Mouse (Mus musculus): Measurements from ENCODE around the gene Fbxw25. TPM values are rescaled to one million over a fixed set of nuclear protein-coding genes. Genes with fewer than 3 reads are reported as not detected.
"Not testable (repeated sequence)": the region's sequence is repeated elsewhere in the genome, so short reads cannot be mapped to it uniquely, and the experiment has no call there.

Gene Fbxw25
- polyA plus RNA-seq (2015; fragmentation: Nextera tagmentation; extraction: Ambion mirVana), result not detected in 2 replicates

GRCm38 (mm10) chr9:109664552-109664951 is at the start of gene Fbxw25:
Fbxw25 (minus strand) TSS chr9:109664652.
- H3K9me3 ChIP-seq (replicated peaks); H3K4me2 ChIP-seq; H3K27ac ChIP-seq (replicated peaks); H3K9ac ChIP-seq (replicated peaks); ATAC-seq (ENCODE audit: low FRiP score); H3K27me3 ChIP-seq (replicated peaks); H3K4me1 ChIP-seq; H3K36me3 ChIP-seq; H3K4me3 ChIP-seq (replicated peaks): not testable (repeated sequence)
- WGBS, result 81% methylated on average over 2 of the region's 2 CpGs

GRCm38 (mm10) chr9:109702600-109702999 is 38.1 kb upstream of the Fbxw25 start, which contains the start of gene Fbxw18:
Fbxw18 (minus strand) TSS chr9:109702700.
- H3K9me3 ChIP-seq (replicated peaks); H3K4me2 ChIP-seq; H3K9ac ChIP-seq (replicated peaks); H3K36me3 ChIP-seq; H3K4me3 ChIP-seq (replicated peaks); H3K27me3 ChIP-seq (replicated peaks); ATAC-seq (ENCODE audit: low FRiP score); H3K27ac ChIP-seq (replicated peaks); H3K4me1 ChIP-seq: not testable (repeated sequence)
- WGBS, result 84% methylated on average over 4 of the region's 4 CpGs

DNA sequence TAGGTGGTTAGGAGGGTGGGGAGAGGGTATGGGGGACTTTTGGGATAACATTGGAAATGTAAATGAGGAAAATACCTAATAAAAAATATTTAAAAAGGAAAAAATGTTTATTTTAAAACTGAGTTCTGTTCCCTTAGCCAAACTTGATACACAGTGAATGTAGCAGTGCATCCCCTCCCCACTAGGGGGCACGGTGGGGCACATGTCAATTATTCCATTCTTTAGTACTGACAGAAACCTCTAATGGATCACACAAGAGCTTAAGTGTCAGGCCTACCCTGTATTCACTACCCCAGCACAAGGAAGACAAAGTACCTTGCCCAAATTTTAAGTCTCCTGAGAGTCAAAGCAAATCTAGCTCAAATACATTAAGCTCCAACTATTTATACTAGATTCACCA is 20.8 kb upstream of the Fbxw25 start:
- H3K36me3 ChIP-seq, result no peaks in the 10 kb centered on the region
- no peaks in the 10 kb centered on the region for H3K4me1 ChIP-seq
- H3K27ac ChIP-seq (replicated peaks), result no peak overlapping the region
- no peak overlapping the region for H3K4me2 ChIP-seq
- no peak overlapping the region for H3K4me3 ChIP-seq (replicated peaks)
- H3K9me3 ChIP-seq (replicated peaks), result no peaks in the 10 kb centered on the region
- no peak overlapping the region for H3K9ac ChIP-seq (replicated peaks)
- H3K27me3 ChIP-seq (replicated peaks), result no peaks in the 10 kb centered on the region
- WGBS, result 10% methylated on average over 1 of the region's 1 CpGs
- no peak for ATAC-seq (ENCODE audit: low FRiP score)

DNA sequence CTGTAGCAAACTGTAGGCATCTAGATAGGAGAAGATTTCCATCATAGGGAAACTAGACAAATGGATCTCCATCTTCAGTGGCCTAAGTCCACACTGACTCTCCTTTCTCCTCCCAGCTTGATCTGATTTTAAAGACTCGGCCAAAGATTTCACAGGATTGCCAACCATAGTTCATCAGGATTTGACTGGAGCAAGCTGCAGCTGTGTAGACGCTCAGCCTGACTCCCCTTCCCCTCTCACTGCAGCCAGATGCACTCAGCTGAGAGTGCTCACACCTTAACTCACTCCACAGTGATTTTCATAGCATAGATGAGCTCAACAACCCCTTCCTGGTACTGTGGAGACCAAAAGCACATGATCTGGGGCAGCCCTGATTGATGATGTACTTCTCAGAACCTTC is 38.5 kb downstream of the Fbxw25 start, which contains the start of gene Fbxw24:
TSS of gene Fbxw24 (minus strand) at position 101 of the 400 bp plus-strand sequence.
- not testable (repeated sequence) for H3K36me3 ChIP-seq; H3K27ac ChIP-seq (replicated peaks); H3K27me3 ChIP-seq (replicated peaks); H3K9me3 ChIP-seq (replicated peaks); H3K4me3 ChIP-seq (replicated peaks); ATAC-seq (ENCODE audit: low FRiP score); H3K4me1 ChIP-seq; H3K9ac ChIP-seq (replicated peaks); H3K4me2 ChIP-seq
- 85% methylated on average over 2 of the region's 2 CpGs for WGBS

DNA sequence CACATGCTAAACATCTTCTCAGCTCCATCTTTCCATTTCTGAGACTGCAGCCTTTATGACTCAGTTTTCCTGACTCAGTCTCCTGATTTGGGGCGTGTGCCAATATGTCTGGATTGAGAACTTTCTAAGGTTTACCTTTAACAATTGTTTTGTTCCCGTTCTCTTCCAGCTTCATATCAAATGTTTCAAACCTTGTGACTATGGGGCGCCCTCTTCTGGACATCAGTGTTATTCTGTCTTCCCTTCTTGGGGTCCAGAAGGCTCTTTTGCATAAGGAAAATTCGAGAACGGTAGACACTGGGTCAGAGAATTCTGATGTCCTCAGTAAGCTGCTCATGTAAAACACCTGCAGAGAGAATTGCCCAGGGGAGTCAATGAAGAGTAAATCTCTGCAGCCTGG is 57.6 kb downstream of the Fbxw25 start:
- not testable (repeated sequence) for H3K4me3 ChIP-seq (replicated peaks); H3K9me3 ChIP-seq (replicated peaks); H3K27me3 ChIP-seq (replicated peaks); H3K4me1 ChIP-seq; ATAC-seq (ENCODE audit: low FRiP score); H3K27ac ChIP-seq (replicated peaks); H3K9ac ChIP-seq (replicated peaks); H3K36me3 ChIP-seq; H3K4me2 ChIP-seq
- 36% methylated on average over 5 of the region's 5 CpGs for WGBS

- H3K36me3 ChIP-seq; H3K27me3 ChIP-seq (replicated peaks); ATAC-seq (ENCODE audit: low FRiP score); H3K9ac ChIP-seq (replicated peaks); H3K9me3 ChIP-seq (replicated peaks); H3K4me1 ChIP-seq; H3K4me2 ChIP-seq; H3K27ac ChIP-seq (replicated peaks); H3K4me3 ChIP-seq (replicated peaks): not testable (repeated sequence)
- 64% methylated on average over 2 of the region's 2 CpGs for WGBS
Observed at GRCm38 (mm10) chr9:109602128-109602527, 62.3 kb downstream of the Fbxw25 start.

DNA sequence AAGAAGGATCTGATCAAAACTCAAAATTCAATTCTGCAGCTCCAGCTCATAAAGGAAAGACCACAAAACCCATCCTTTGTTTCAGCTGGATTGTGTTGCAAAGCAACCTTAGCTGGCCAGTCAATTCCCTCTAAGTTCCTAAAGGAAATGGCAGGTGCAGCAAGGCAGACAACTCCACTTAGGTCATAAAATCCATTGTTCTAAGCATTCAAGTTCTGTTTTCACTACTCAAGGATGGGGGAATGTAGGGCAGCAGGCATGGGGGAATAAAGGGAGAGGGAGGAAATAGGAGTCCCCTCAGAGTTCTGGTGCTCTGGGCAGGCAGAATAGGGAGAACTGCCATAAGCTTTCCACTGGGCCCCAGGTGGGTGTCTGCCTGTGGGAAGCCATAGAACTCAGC is 67.2 kb downstream of the Fbxw25 start:
- Histone ChIP-seq H3K36me3 (no peaks in the 10 kb centered on the region), H3K4me1 (no peaks in the 10 kb centered on the region), H3K9ac (replicated peaks) (no peak overlapping the region), H3K4me2 (no peak overlapping the region), H3K27me3 (replicated peaks) (no peaks in the 10 kb centered on the region), H3K27ac (replicated peaks) (no peak overlapping the region), H3K4me3 (replicated peaks) (no peak overlapping the region), H3K9me3 (replicated peaks) (no peaks in the 10 kb centered on the region)
- ATAC-seq (ENCODE audit: low FRiP score), result no peak

Other genes with a start within 250 kb of the Fbxw25 start
- not detected in 2 replicates for gene Fbxw16, start 215.5 kb downstream of the Fbxw25 start, polyA plus RNA-seq (2015; fragmentation: Nextera tagmentation; extraction: Ambion mirVana)
- not detected in 2 replicates for gene Fbxw19, start 168.8 kb downstream of the Fbxw25 start, polyA plus RNA-seq (2015; fragmentation: Nextera tagmentation; extraction: Ambion mirVana)
- gene Fbxw15, start 96.4 kb downstream of the Fbxw25 start, polyA plus RNA-seq (2015; fragmentation: Nextera tagmentation; extraction: Ambion mirVana), result not detected in 2 replicates
- gene Fbxw24, start 38.6 kb downstream of the Fbxw25 start, polyA plus RNA-seq (2015; fragmentation: Nextera tagmentation; extraction: Ambion mirVana), result not detected in 2 replicates
- gene Fbxw18, start 38.0 kb upstream of the Fbxw25 start, polyA plus RNA-seq (2015; fragmentation: Nextera tagmentation; extraction: Ambion mirVana), result not detected in 2 replicates
- gene Fbxw26, start 81.4 kb upstream of the Fbxw25 start, polyA plus RNA-seq (2015; fragmentation: Nextera tagmentation; extraction: Ambion mirVana), result not detected in 2 replicates
- not detected in 2 replicates for gene Fbxw27, start 126.0 kb upstream of the Fbxw25 start, polyA plus RNA-seq (2015; fragmentation: Nextera tagmentation; extraction: Ambion mirVana)
- 0.20 TPM in 1 of 2 replicates, not detected in the other for gene Spink8, start 147.6 kb upstream of the Fbxw25 start, polyA plus RNA-seq (2015; fragmentation: Nextera tagmentation; extraction: Ambion mirVana)
- gene Nme6, start 168.1 kb upstream of the Fbxw25 start, polyA plus RNA-seq (2015; fragmentation: Nextera tagmentation; extraction: Ambion mirVana), result 68.3 and 73.2 TPM in 2 replicates
- 1.3 TPM in 2 replicates for gene Camp, start 185.0 kb upstream of the Fbxw25 start, polyA plus RNA-seq (2015; fragmentation: Nextera tagmentation; extraction: Ambion mirVana)
- gene Cdc25a, start 210.9 kb upstream of the Fbxw25 start, polyA plus RNA-seq (2015; fragmentation: Nextera tagmentation; extraction: Ambion mirVana), result 10.4 and 15.2 TPM in 2 replicates